Mouse (Mus musculus): Measurements from ENCODE around the gene Zswim4.

Gene Zswim4

DNA sequence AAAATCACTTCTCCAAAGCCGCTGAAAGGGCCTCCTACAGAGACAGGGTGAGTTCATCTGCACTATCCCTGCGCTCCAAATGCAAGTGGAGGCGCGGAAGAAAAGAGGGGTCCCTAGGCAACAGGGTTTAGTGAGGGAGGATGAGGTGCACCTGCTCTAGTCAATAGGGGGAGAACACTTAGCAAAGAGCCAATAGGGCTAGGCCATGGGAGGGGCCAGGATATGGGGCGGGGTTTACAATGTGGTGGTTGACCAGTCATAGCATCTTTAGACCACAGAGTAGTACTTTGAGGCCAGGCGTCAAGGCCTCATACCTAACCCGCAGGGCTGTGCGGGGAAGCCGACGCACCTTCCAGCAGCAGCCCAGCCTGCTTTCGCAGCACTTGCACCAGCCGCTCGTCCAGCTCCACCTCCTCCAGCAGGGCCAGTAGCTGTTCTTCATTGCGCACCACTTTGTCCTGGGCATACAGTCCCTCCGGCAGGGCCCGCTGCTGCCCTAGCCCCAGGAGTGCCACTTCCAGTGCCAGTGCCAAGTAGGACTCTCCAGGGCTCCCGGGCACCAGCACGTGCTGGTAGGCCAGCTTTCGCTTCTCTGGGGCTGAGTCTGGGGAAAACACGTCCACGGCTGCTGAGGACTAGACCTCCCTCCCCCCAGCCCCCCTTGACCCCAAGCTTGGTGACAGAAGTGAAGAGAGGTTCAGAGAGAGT lies 13.4 kb downstream of the Zswim4 start:
- no peak for DNase-seq (ENCODE audit: low read depth, low spot score)

DNA sequence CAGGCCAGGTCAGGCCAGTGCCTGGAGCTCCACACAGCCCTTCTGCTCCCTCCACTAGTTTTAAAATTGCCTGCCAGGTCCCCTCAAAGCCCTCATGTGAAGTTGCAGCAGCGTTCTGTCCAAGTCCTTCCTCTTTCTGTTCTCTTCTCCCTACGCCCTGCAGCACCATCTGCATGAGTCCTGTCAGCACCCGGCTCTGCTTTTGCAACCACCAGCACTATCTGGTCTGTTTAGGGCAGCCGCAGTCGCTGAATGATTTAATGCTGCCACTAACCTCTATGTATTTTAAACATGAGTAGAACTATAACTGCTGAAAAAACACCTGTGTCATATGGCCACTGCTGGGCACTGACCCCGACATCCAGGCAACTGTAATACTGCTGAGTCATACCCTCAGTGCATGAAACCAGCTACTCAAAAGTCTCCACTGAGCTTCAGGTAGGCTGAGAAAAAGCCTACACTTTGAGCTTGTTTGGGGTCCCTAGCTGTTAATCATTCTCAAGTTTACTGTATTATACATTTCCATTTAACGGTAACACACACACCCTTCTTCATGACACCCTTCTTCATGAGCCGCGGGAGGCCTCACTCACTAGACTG lies 14.2 kb downstream of the Zswim4 start:
- DNase-seq (ENCODE audit: low read depth, low spot score): no peak

DNA sequence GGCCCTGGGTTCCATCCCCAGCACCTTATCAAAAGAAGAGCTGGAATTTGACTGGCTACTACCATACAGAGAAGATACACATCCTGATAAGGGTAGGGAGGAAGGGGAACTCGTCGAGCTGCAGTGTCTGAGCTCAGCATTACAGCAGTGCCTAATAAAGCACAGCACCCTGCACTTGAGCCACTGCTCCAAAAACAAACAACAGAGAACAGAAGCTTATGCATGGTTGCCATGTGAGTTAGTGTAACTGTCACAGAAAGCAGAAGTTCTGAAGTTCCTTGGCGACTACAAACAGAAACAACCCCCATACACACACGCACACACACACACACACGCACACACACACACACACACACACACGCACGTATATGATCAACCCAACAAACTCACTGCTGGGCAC lies 16.8 kb downstream of the Zswim4 start:
- no peak for DNase-seq (ENCODE audit: low read depth, low spot score)

DNA sequence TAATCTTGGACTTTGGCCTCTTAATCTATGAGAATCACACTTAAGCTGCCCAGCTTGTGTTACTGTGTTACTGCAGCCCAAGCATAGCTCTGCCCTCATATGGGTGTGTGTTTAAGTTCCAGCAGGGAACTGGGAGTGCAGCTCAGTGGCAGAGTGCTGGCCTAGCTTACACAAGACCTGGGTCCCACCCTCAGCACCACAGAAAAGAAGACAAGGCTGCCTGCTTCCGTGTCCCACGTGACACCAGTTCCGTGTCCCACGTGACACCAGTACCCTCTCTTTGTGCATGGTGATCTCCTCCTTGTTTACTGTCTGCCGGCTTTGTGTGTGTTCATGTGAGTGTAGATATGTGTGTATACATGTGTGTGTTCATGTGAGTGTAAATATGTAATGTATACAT lies 18.7 kb downstream of the Zswim4 start:
- no peak for DNase-seq (ENCODE audit: low read depth, low spot score)

DNA sequence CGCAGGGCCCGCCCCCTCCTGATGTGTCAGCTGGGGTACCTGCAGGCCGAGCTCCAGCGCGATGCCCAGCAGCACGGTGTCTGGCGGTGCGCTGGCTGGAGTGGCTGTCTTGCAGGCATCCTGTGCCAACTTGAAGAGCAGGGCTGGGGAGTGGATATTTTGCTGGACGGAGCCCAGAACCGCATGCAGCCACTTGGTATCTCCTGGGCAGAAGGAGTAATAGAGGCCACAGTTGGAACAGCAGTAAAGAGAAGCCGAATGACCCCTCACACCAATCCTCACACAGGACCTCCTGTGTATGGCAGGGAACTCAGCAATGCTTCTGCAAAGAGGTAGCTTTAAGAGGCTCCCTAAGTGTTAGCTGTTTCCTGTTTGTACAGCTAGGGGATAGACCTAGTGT lies 19.6 kb downstream of the Zswim4 start:
- DNase-seq (ENCODE audit: low read depth, low spot score): no peak

- no peak for DNase-seq (ENCODE audit: low read depth, low spot score)
Measured at GRCm38 (mm10) chr8:84213277-84213676, 23.6 kb downstream of the Zswim4 start.

DNA sequence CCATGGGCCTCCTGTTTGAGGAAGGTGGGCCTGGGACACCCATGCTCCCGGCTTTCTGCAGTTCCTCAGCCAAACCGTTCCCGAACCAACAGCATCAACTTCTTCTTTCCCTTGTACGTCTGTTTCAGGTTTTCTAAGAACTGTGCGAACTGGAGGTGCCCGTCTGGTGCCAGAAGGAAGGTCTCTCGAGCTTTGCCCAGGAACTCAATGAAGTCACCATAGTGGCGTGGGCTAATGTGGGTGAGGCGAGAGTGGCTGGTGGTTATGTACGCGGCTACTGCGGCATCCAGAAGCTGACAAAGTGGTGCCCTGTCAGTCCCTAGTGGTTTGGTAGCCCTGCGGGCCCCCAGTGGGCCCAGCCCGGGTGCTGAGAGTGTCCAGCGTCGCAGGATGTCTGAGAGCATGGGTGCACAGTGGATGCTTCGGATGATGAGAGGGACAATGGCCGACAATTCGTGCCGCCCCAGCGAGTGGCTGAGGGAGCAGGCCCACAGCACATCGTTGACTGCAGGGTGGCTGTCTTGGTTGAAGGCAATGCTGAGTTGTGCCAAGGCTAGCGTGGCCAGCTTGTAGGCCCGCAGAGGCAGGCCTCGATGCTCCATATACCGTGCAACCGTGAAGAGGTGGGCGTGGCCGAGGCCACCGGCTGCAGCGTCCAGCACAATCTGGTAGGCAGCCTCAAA lies 24.8 kb downstream of the Zswim4 start:
- no peak for DNase-seq (ENCODE audit: low read depth, low spot score)

- no peak for DNase-seq (ENCODE audit: low read depth, low spot score)
Measured at GRCm38 (mm10) chr8:84211202-84211601, 25.7 kb downstream of the Zswim4 start.

GRCm38 (mm10) chr8:84210167-84210791 lies 26.6 kb downstream of the Zswim4 start:
- peak; percentile 80 for DNase-seq (ENCODE audit: low read depth, low spot score)

- DNase-seq (ENCODE audit: low read depth, low spot score): no peak
Measured at GRCm38 (mm10) chr8:84208381-84209380, 28.2 kb downstream of the Zswim4 start.

DNA sequence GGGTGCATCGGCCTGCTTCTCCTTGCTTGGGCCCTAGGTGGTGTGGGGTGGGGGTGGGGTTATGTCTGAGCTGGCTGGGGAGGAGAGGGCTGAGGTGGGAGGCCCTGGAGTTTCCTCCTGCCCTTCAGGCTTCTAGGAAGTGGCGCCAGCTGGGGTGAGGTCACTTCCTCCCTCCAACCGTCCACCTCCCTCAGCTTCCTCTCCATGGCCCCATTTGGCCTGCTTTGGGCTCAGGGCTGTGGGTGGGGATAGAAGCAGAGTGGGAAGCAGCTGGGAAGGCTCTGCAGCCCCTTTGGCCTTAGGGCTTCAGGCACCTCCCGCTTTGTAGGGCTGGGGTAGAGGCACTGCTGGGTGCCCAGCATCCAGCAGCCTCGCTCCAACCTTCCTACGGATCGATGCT lies 29.0 kb downstream of the Zswim4 start:
- DNase-seq (ENCODE audit: low read depth, low spot score): peak; percentile 44

- no peak for DNase-seq (ENCODE audit: low read depth, low spot score)
Measured at GRCm38 (mm10) chr8:84206666-84207065, 30.2 kb downstream of the Zswim4 start.

DNA sequence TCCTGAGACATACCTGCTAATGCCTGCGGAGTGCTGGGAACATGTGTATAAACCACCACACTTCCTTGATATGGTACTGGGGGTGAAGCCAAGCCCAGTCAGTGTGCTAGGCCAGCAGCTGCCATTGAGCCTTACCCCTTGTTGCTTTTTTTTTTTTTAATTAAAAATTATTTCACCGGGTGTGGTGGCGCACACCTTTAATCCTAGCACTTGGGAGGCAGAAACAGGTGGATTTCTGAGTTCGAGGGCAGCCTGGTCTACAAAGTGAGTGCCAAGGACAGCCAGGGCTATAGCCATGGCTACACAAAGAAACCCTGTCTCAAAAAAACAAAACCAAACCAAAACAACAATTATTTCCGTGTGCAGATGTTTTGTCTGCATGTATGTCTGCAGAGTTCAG lies 31.8 kb downstream of the Zswim4 start:
- no peak for DNase-seq (ENCODE audit: low read depth, low spot score)

GRCm38 (mm10) chr8:84203975-84204772 lies 32.7 kb downstream of the Zswim4 start:
- peak; percentile 72 for DNase-seq (ENCODE audit: low read depth, low spot score)

GRCm38 (mm10) chr8:84202938-84203917 lies 33.6 kb downstream of the Zswim4 start:
- DNase-seq (ENCODE audit: low read depth, low spot score): peak; percentile 92

DNA sequence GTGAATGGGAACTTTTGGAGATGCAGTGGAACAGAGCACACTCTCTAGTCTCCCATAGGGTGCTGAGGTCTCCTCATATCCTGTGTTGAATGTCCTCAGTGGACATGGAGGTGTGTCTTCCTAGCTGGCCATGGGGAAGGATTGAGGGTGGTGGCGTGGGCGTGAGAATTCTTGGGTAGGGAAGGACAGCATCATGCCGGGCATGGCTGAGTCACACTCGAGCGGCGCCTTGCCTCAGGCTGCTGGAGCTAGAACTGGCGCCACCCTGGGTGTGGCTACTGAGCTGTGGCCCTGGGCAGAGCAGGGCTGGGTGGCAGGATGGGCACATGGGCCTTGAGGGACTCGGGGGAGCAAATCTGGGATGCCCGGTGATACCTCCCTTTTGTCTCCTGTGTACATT lies 34.4 kb downstream of the Zswim4 start:
- peak; percentile 76 for DNase-seq (ENCODE audit: low read depth, low spot score)

DNA sequence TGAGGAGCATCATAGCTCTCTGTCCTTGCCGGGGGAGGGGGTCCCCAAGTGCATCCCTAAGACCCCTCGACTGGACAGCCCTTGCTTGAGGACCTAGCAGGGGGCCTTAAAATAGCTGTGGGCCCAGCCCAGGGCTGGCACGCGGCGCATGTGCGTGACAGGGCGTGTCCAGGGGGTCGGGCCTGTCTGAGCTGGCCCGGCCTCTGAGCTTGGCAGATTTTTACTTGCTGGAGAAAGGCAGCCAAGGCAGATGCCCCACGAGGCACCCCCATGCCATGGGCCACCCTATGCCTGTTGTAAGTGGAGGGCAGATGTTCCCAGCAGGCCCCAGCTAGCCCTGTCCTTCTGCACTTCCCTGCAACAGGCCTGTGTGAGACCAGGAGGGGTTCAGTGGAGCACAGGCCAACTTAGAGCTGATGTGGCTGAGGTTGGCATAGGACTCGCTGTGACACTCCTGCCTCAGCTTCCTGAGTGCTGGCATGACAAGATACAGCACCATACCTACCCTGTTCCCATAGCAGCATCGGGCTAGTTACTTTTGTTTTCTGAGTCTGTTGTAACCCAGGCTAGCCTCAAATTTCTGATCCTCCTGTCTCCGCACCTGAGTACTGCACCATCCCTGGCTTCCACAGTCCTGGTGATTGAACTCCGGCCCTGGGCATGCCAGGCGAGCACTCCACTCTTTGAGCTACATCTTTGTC lies 35.2 kb downstream of the Zswim4 start:
- peak; percentile 84 for DNase-seq (ENCODE audit: low read depth, low spot score)

All from CD4-positive helper T cell, adult 2 months (primary cell).